Mouse (Mus musculus): Measurements from ENCODE around the gene Cfb. TPM values are rescaled to one million over a fixed set of nuclear protein-coding genes. Genes with fewer than 3 reads are reported as not detected.
"Not testable (repeated sequence)": the region's sequence is repeated elsewhere in the genome, so short reads cannot be mapped to it uniquely, and the experiment has no call there.

Cfb gene
- polyA plus RNA-seq, 1 experiment: 35.7 TPM

- no peak for DNase-seq (ENCODE audit: low spot score)
Observed at GRCm38 (mm10) chr17:34837464-34838324, 24.6 kb downstream of the Cfb start.

- DNase-seq (ENCODE audit: low spot score): peak; percentile 88
Observed at GRCm38 (mm10) chr17:34836856-34837221, 25.5 kb downstream of the Cfb start, which contains the start of the genes Stk19 and Dxo. Stk19 (minus strand) TSS chr17:34836945. Dxo (plus strand) TSS chr17:34837019.

GRCm38 (mm10) chr17:34836155-34836855 is 26.0 kb downstream of the Cfb start:
- DNase-seq (ENCODE audit: low spot score): no peak

GRCm38 (mm10) chr17:34830776-34831175 is 31.5 kb downstream of the Cfb start:
- DNase-seq (ENCODE audit: low spot score): not testable (repeated sequence)

- no peak for DNase-seq (ENCODE audit: low spot score)
Observed at GRCm38 (mm10) chr17:34814818-34815370, 47.4 kb downstream of the Cfb start.

GRCm38 (mm10) chr17:34813747-34814146 is 48.6 kb downstream of the Cfb start:
- not testable (repeated sequence) for DNase-seq (ENCODE audit: low spot score)

- DNase-seq (ENCODE audit: low spot score): no peak
Observed at GRCm38 (mm10) chr17:34811275-34811674, 51.0 kb downstream of the Cfb start.

- not testable (repeated sequence) for DNase-seq (ENCODE audit: low spot score)
Observed at GRCm38 (mm10) chr17:34810811-34811210, 51.5 kb downstream of the Cfb start.

- not testable (repeated sequence) for DNase-seq (ENCODE audit: low spot score)
Observed at GRCm38 (mm10) chr17:34810411-34810810, 51.9 kb downstream of the Cfb start.

GRCm38 (mm10) chr17:34808599-34809205 is 53.6 kb downstream of the Cfb start:
- no peak for DNase-seq (ENCODE audit: low spot score)

- DNase-seq (ENCODE audit: low spot score): no peak
Observed at GRCm38 (mm10) chr17:34807176-34807575, 55.1 kb downstream of the Cfb start.

Other genes with a start within 250 kb of the Cfb start
- 9.3 and 10.6 TPM in 2 replicates for gene Egfl8, start 246.5 kb downstream of the Cfb start, polyA plus RNA-seq (2012; rRNA removed)
- gene Ppt2, start 234.0 kb downstream of the Cfb start, polyA plus RNA-seq (2012; rRNA removed): 22.8 and 24.8 TPM in 2 replicates
- gene Prrt1, start 233.0 kb downstream of the Cfb start, polyA plus RNA-seq (2012; rRNA removed): 8.0 and 11.1 TPM in 2 replicates
- 4.6 and 7.2 TPM in 2 replicates for gene Fkbpl, start 217.8 kb downstream of the Cfb start, polyA plus RNA-seq (2012; rRNA removed)
- gene Atf6b, start 215.4 kb downstream of the Cfb start, polyA plus RNA-seq (2012; rRNA removed): 39.2 and 42.1 TPM in 2 replicates
- 74.4 and 93.5 TPM in 2 replicates for gene Tnxb, start 192.0 kb downstream of the Cfb start, polyA plus RNA-seq (2012; rRNA removed)
- gene C4b, start 118.6 kb downstream of the Cfb start, polyA plus RNA-seq (2012; rRNA removed): 55.7 and 73.2 TPM in 2 replicates
- not detected in 2 replicates for gene Cyp21a1, start 58.0 kb downstream of the Cfb start, polyA plus RNA-seq (2012; rRNA removed)
- gene Stk19, start 25.6 kb downstream of the Cfb start, polyA plus RNA-seq (2012; rRNA removed): 37.0 and 47.5 TPM in 2 replicates
- 32.3 and 45.6 TPM in 2 replicates for gene Dxo, start 25.5 kb downstream of the Cfb start, polyA plus RNA-seq (2012; rRNA removed)
- 50.3 and 58.0 TPM in 2 replicates for gene Skiv2l, start 12.3 kb downstream of the Cfb start, polyA plus RNA-seq (2012; rRNA removed)
- gene Nelfe, start 12.1 kb downstream of the Cfb start, polyA plus RNA-seq (2012; rRNA removed): 50.4 and 50.6 TPM in 2 replicates
- gene Zbtb12, start 17.0 kb upstream of the Cfb start, polyA plus RNA-seq (2012; rRNA removed): 6.6 and 8.5 TPM in 2 replicates
- gene Gm20547, start 19.5 kb upstream of the Cfb start, polyA plus RNA-seq (2012; rRNA removed): 0.04 TPM in 1 of 2 replicates, not detected in the other
- gene C2, start 35.7 kb upstream of the Cfb start, polyA plus RNA-seq (2012; rRNA removed): 43.0 and 45.6 TPM in 2 replicates
- 124 and 129 TPM in 2 replicates for gene Ehmt2, start 36.0 kb upstream of the Cfb start, polyA plus RNA-seq (2012; rRNA removed)
- gene Slc44a4, start 51.9 kb upstream of the Cfb start, polyA plus RNA-seq (2012; rRNA removed): 4.5 and 5.1 TPM in 2 replicates
- gene Neu1, start 68.7 kb upstream of the Cfb start, polyA plus RNA-seq (2012; rRNA removed): 27.9 and 32.0 TPM in 2 replicates
- 100 and 116 TPM in 2 replicates for gene Hspa1b, start 96.7 kb upstream of the Cfb start, polyA plus RNA-seq (2012; rRNA removed)
- gene Gm20481, start 107.4 kb upstream of the Cfb start, polyA plus RNA-seq (2012; rRNA removed): not detected in 2 replicates
- 52.7 and 54.4 TPM in 2 replicates for gene Hspa1a, start 109.6 kb upstream of the Cfb start, polyA plus RNA-seq (2012; rRNA removed)
- 0.47 and 0.54 TPM in 2 replicates for gene Hspa1l, start 110.2 kb upstream of the Cfb start, polyA plus RNA-seq (2012; rRNA removed)
- 47.8 and 58.4 TPM in 2 replicates for gene Lsm2, start 119.3 kb upstream of the Cfb start, polyA plus RNA-seq (2012; rRNA removed)
- gene Vars, start 138.5 kb upstream of the Cfb start, polyA plus RNA-seq (2012; rRNA removed): 49.8 and 53.0 TPM in 2 replicates
- 5.2 and 6.1 TPM in 2 replicates for gene Vwa7, start 154.1 kb upstream of the Cfb start, polyA plus RNA-seq (2012; rRNA removed)
- gene Sapcd1, start 165.5 kb upstream of the Cfb start, polyA plus RNA-seq (2012; rRNA removed): 0.77 and 0.81 TPM in 2 replicates
- 1.2 and 1.4 TPM in 2 replicates for gene Msh5, start 184.2 kb upstream of the Cfb start, polyA plus RNA-seq (2012; rRNA removed)
- 149 and 191 TPM in 2 replicates for gene Clic1, start 187.4 kb upstream of the Cfb start, polyA plus RNA-seq (2012; rRNA removed)
- 60.5 and 68.6 TPM in 2 replicates for gene Ddah2, start 196.5 kb upstream of the Cfb start, polyA plus RNA-seq (2012; rRNA removed)
- 0.26 and 0.37 TPM in 2 replicates for gene Ly6g6c, start 202.9 kb upstream of the Cfb start, polyA plus RNA-seq (2012; rRNA removed)
- 0.44 and 0.48 TPM in 2 replicates for gene Mpig6b, start 203.7 kb upstream of the Cfb start, polyA plus RNA-seq (2012; rRNA removed)
- 9.5 and 12.9 TPM in 2 replicates for gene Ly6g6e, start 214.4 kb upstream of the Cfb start, polyA plus RNA-seq (2012; rRNA removed)
- gene Ly6g6d, start 215.5 kb upstream of the Cfb start, polyA plus RNA-seq (2012; rRNA removed): 5.4 and 5.8 TPM in 2 replicates
- 0.15 TPM in 1 of 2 replicates, not detected in the other for gene Ly6g6f, start 223.1 kb upstream of the Cfb start, polyA plus RNA-seq (2012; rRNA removed)
- gene Abhd16a, start 226.7 kb upstream of the Cfb start, polyA plus RNA-seq (2012; rRNA removed): 104 and 114 TPM in 2 replicates
- gene Ly6g5c, start 245.8 kb upstream of the Cfb start, polyA plus RNA-seq (2012; rRNA removed): not detected in 2 replicates